Mouse (Mus musculus): ENCODE measurements around the gene Liph.
"Not testable (repeated sequence)": the region's sequence is repeated elsewhere in the genome, so short reads cannot be mapped to it uniquely, and the experiment has no call there.

Liph gene

GRCm38 (mm10) chr16:21995304-21995703 is at the start of gene Liph:
TSS of gene Liph (minus strand) at chr16:21995663.
- DNase-seq (ENCODE audit: low spot score), result peak; percentile 64

GRCm38 (mm10) chr16:22043830-22044229 is 48.4 kb upstream of the Liph start:
- DNase-seq (ENCODE audit: low spot score), result no peak

GRCm38 (mm10) chr16:22039978-22040377 is 44.5 kb upstream of the Liph start:
- no peak for DNase-seq (ENCODE audit: low spot score)

GRCm38 (mm10) chr16:22038554-22038953 is 43.1 kb upstream of the Liph start:
- no peak for DNase-seq (ENCODE audit: low spot score)

GRCm38 (mm10) chr16:22027474-22027873 is 32.0 kb upstream of the Liph start:
- DNase-seq (ENCODE audit: low spot score), result peak; percentile 64

- no peak for DNase-seq (ENCODE audit: low spot score)
Observed at GRCm38 (mm10) chr16:22022122-22022521, 26.7 kb upstream of the Liph start.

- DNase-seq (ENCODE audit: low spot score), result no peak
Observed at GRCm38 (mm10) chr16:22015569-22015968, 20.1 kb upstream of the Liph start.

- no peak for DNase-seq (ENCODE audit: low spot score)
Observed at GRCm38 (mm10) chr16:22009596-22009995, 14.1 kb upstream of the Liph start.

- peak; percentile 100 for DNase-seq (ENCODE audit: low spot score)
Observed at GRCm38 (mm10) chr16:22009099-22009584, 13.7 kb upstream of the Liph start, which contains the start of gene Senp2. TSS of gene Senp2 (plus strand) at chr16:22009484.

- no peak for DNase-seq (ENCODE audit: low spot score)
Observed at GRCm38 (mm10) chr16:22001606-22002005, 6.1 kb upstream of the Liph start.

GRCm38 (mm10) chr16:22001172-22001571 is 5.7 kb upstream of the Liph start:
- DNase-seq (ENCODE audit: low spot score), result no peak

GRCm38 (mm10) chr16:21999941-22000690 is 4.7 kb upstream of the Liph start:
- DNase-seq (ENCODE audit: low spot score), result no peak

GRCm38 (mm10) chr16:21998061-21998460 is 2.6 kb upstream of the Liph start:
- peak; percentile 12 for DNase-seq (ENCODE audit: low spot score)

- peak; percentile 63 for DNase-seq (ENCODE audit: low spot score)
Observed at GRCm38 (mm10) chr16:21996881-21997641, 1.6 kb upstream of the Liph start.

GRCm38 (mm10) chr16:21996402-21996801 is 939 bp upstream of the Liph start:
- peak; percentile 14 for DNase-seq (ENCODE audit: low spot score)

GRCm38 (mm10) chr16:21991774-21992173 is 3.7 kb downstream of the Liph start:
- no peak for DNase-seq (ENCODE audit: low spot score)

- DNase-seq (ENCODE audit: low spot score), result not testable (repeated sequence)
Observed at GRCm38 (mm10) chr16:21990893-21991292, 4.6 kb downstream of the Liph start.

- peak; percentile 47 for DNase-seq (ENCODE audit: low spot score)
Observed at GRCm38 (mm10) chr16:21987956-21988355, 7.5 kb downstream of the Liph start.

- peak; percentile 56 for DNase-seq (ENCODE audit: low spot score)
Observed at GRCm38 (mm10) chr16:21986191-21986590, 9.3 kb downstream of the Liph start.

- DNase-seq (ENCODE audit: low spot score), result no peak
Observed at GRCm38 (mm10) chr16:21984091-21984490, 11.4 kb downstream of the Liph start.

GRCm38 (mm10) chr16:21983581-21983980 is 11.9 kb downstream of the Liph start:
- DNase-seq (ENCODE audit: low spot score), result no peak

GRCm38 (mm10) chr16:21983146-21983545 is 12.3 kb downstream of the Liph start:
- DNase-seq (ENCODE audit: low spot score), result no peak

GRCm38 (mm10) chr16:21977347-21977746 is 18.1 kb downstream of the Liph start:
- DNase-seq (ENCODE audit: low spot score), result no peak

All from yolk sac, embryonic 10.5 days (tissue).